Mouse (Mus musculus): ENCODE data around the gene Slc22a12.

GRCm38 (mm10) chr19:6499860-6500635 lies 42.8 kb downstream of the Slc22a12 start:
- TF ChIP-seq CTCF (conservative IDR thresholded peaks at IDR 0.05; ENCODE audit: insufficient read depth, insufficient read length, low read depth, low read length) = no peak
- no peak for TF ChIP-seq POLR2A (IDR thresholded peaks at IDR 0.05; ENCODE audit: low read depth, low read length)

All from kidney, adult 2 months (tissue).